Mouse (Mus musculus) hindbrain, embryonic 14.5 days (tissue): ENCODE results near the gene Alg10b. TPM values are rescaled to one million over a fixed set of nuclear protein-coding genes. Genes with fewer than 3 reads are reported as not detected.

ENCODE experiments used
- ATAC-seq: fragments of 200-750 bp; cut with Nextera tagmentation; 2 replicates; pipeline ENCODE4 v1.8.0; 2017; ENCODE audit warnings: moderate number of reproducible peaks, mild to moderate bottlenecking, moderate TSS enrichment, moderate library complexity; ENCODE audit not compliant: low FRiP score
- DNase-seq: peaks from one replicate; pipeline ENCODE4 v3.0.0-alpha.2; 2015; ENCODE audit warnings: low spot score
- H3K27ac ChIP-seq: fragments of 300-500 bp; sonication (generic); 2 replicates; pipeline ENCODE4 v1.5.1; 2014; ENCODE audit warnings: mild to moderate bottlenecking, moderate library complexity
- H3K27me3 ChIP-seq: fragments of 300-500 bp; sonication (generic); 2 replicates; pipeline ENCODE4 v1.6.1; 2014; ENCODE audit warnings: mild to moderate bottlenecking, low read length, mixed read lengths; ENCODE audit not compliant: control insufficient read depth, insufficient read depth
- H3K36me3 ChIP-seq: fragments of 300-500 bp; sonication (generic); replicated peaks from 2 replicates; pipeline ENCODE4 v1.6.1; 2014; ENCODE audit not compliant: control insufficient read depth, insufficient read depth
- H3K4me1 ChIP-seq: fragments of 300-500 bp; sonication (generic); replicated peaks from 2 replicates; pipeline ENCODE4 v1.6.1; 2014; ENCODE audit warnings: antibody characterized with exemption, low read length, mixed read lengths; ENCODE audit not compliant: control insufficient read depth, insufficient read depth
- H3K4me2 ChIP-seq: fragments of 300-500 bp; sonication (generic); replicated peaks from 2 replicates; pipeline ENCODE4 v1.6.1; 2014; ENCODE audit warnings: mild to moderate bottlenecking, moderate library complexity
- H3K4me3 ChIP-seq: fragments of 300-500 bp; sonication (generic); replicated peaks from 2 replicates; pipeline ENCODE4 v1.5.1; 2014; ENCODE audit warnings: mild to moderate bottlenecking, low read length
- H3K9ac ChIP-seq: fragments of 300-500 bp; sonication (generic); 2 replicates; pipeline ENCODE4 v1.6.1; 2014
- H3K9me3 ChIP-seq: fragments of 300-500 bp; sonication (generic); 2 replicates; pipeline ENCODE4 v1.6.1; 2016; ENCODE audit warnings: low read length; ENCODE audit not compliant: control insufficient read depth
- WGBS: fragments of 180-500 bp; shearing (Covaris S2); extraction: QIAGEN DNeasy Blood & Tissue Kit; methylation state at CpG from one replicate; pipeline ENCODE4 v1.1.7; 2014; 5-methylcytosine and 5-hydroxymethylcytosine counted together
- microRNA-seq: library from miRNA; unstranded; fragments of <30 nt; microRNA quantifications from one replicate; pipeline ENCODE4, GENCODE M21; 2016
- polyA plus RNA-seq: library from polyadenylated mRNA; unstranded; fragments of >200 nt; fragmentation: Nextera tagmentation; extraction: Ambion mirVana; gene quantifications from 2 replicates; pipeline ENCODE4 v1.2.1, GENCODE M21; 2014

Gene Alg10b
- polyA plus RNA-seq, 1 experiment from 2014 or later: 50.7 TPM

DNA sequence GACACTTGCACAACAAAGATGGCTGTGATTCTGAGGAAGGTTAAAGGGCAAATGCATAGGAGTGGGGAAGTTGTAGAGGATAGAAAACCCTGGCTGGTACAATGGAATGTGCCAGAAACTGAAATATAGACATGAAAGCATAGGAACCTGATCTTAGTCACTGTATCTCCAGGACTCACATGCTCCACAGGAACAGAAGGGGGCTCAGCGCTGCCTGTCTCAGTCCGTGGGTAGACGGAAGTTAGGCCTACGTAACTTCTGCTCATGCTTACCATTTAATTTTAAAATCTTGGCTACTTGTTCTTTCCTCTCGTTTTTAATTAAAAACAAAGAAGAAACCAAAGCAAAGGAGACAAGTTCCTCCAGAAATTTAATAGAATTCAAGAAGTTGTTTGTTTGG is 20.0 kb downstream of the Alg10b start:
- no peak overlapping the region for H3K27ac ChIP-seq
- no peaks in the 10 kb centered on the region for H3K36me3 ChIP-seq
- no peak overlapping the region for H3K4me3 ChIP-seq
- ATAC-seq (no peak), DNase-seq (no peak)
- no peak overlapping the region for H3K4me2 ChIP-seq
- no peak overlapping the region for H3K9ac ChIP-seq
- H3K9me3 ChIP-seq: no peaks in the 10 kb centered on the region
- no peaks in the 10 kb centered on the region for H3K27me3 ChIP-seq
- WGBS: 93% methylated on average over 5 of the region's 5 CpGs
- H3K4me1 ChIP-seq: no peaks in the 10 kb centered on the region

DNA sequence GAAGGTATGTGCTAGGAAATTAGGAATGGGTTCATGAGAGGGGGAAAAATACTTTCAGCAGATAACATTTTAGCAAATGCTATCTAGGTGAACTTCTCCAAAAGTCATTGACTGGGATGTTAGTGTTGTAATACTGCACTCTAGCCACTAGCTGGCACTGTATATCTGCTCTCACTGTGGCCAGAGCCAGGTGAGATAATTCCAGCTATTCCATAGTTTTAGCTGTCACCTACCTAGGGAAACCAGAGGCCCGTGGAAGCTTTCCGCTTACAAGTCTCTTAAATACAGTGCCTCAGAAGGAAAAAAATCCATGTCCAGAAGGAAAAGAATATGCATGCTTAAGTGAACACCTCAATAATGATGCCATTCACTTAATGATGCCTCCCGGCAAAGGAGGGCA is 25.6 kb downstream of the Alg10b start:
- Histone ChIP-seq H3K9me3 (no peaks in the 10 kb centered on the region), H3K27me3 (no peaks in the 10 kb centered on the region), H3K9ac (no peak overlapping the region), H3K36me3 (no peaks in the 10 kb centered on the region), H3K4me1 (no peaks in the 10 kb centered on the region), H3K4me2 (no peak overlapping the region), H3K27ac (no peak overlapping the region), H3K4me3 (no peak overlapping the region)
- DNase-seq (peak; percentile 84), ATAC-seq (no peak)
- WGBS: 31% methylated on average over 3 of the region's 3 CpGs

- H3K4me2 ChIP-seq: no peak overlapping the region
- no peak for DNase-seq
- no peaks in the 10 kb centered on the region for H3K36me3 ChIP-seq
- WGBS: 95% methylated on average over 7 of the region's 7 CpGs
- no peak overlapping the region for H3K9ac ChIP-seq
- ATAC-seq: no peak
- no peaks in the 10 kb centered on the region for H3K4me1 ChIP-seq
- no peaks in the 10 kb centered on the region for H3K27me3 ChIP-seq
- H3K27ac ChIP-seq: no peak overlapping the region
- H3K4me3 ChIP-seq: no peak overlapping the region
- no peaks in the 10 kb centered on the region for H3K9me3 ChIP-seq
These were observed 58.8 kb downstream of the Alg10b start for GRCm38 (mm10) chr15:90282876-90283275.

Small RNA genes within 50 kb of the gene (microRNA-seq; reads per million reads assigned to microRNA genes)
- gene Mir7648: 0.65 reads per million
